In genomic region chrX:103628890-103629289, GRCm38 (mm10) we compare ENCODE assay signal across 19 mouse cellular contexts. TPM values are rescaled to one million over a fixed set of nuclear protein-coding genes. Genes with fewer than 3 reads are reported as not detected.
DNase-seq lines count a peak whose midpoint lies in the region; ATAC-seq lines count a peak whose summit lies in the region.
"Had no signal": no experiment of that assay in that cellular context is flagged by ENCODE, and none has a peak within 500 bp of the region (broad histone marks: within the 10 kb centered on the region; RNA-seq: fewer than 3 reads in every experiment).

No protein-coding gene starts in this region.

- no peaks in the 10 kb centered on the region for H3K36me3 ChIP-seq in kidney, embryonic 14.5 days (ENCODE audit: control insufficient read depth, insufficient read depth, low read length)
- no peaks in the 10 kb centered on the region for H3K36me3 ChIP-seq in splenic B cell, adult 2 months (ENCODE audit: control insufficient read depth, insufficient read depth, low read length, poor library complexity, severe bottlenecking)
- H3K36me3 ChIP-seq: embryonic facial prominence, embryonic 13.5 days; limb, embryonic 15.5 days; midbrain, embryonic 13.5 days had no signal

- H3K9me3 ChIP-seq in kidney, embryonic 14.5 days (ENCODE audit: control insufficient read depth, low read length) = no peaks in the 10 kb centered on the region
- H3K9me3 ChIP-seq: embryonic facial prominence, embryonic 13.5 days; limb, embryonic 15.5 days; midbrain, embryonic 13.5 days had no signal

- no peaks in the 10 kb centered on the region for H3K4me1 ChIP-seq in kidney, embryonic 14.5 days (ENCODE audit: control insufficient read depth, insufficient read depth, low read length)
- H3K4me1 ChIP-seq: embryonic facial prominence, embryonic 13.5 days; limb, embryonic 15.5 days; midbrain, embryonic 13.5 days had no signal

- H3K9ac ChIP-seq in kidney, embryonic 14.5 days (ENCODE audit: low read depth, low read length) = no peak overlapping the region
- H3K9ac ChIP-seq: embryonic facial prominence, embryonic 13.5 days; limb, embryonic 15.5 days; midbrain, embryonic 13.5 days had no signal

- 64% methylated on average over 1 of the region's 1 CpGs for WGBS in kidney, embryonic 14.5 days

- no peak overlapping the region for H3K27ac ChIP-seq in kidney, embryonic 14.5 days (ENCODE audit: low read depth, low read length)
- H3K27ac ChIP-seq: embryonic facial prominence, embryonic 13.5 days; hindbrain, postnatal 0 days; limb, embryonic 15.5 days; midbrain, embryonic 13.5 days had no signal

- peak; percentile 31 for DNase-seq in kidney, postnatal 10 days
- peak; percentile 36 for DNase-seq in thymus, postnatal 0 days (ENCODE audit: low spot score)
- no peak for DNase-seq in thymus, adult 18-20 months
- peak; percentile 16 for DNase-seq in brain, adult 2 months (ENCODE audit: low read depth, low spot score)
- DNase-seq in splenic B cell, adult 2 months (ENCODE audit: low read depth, low spot score) = peak; percentile 49
- no peak for DNase-seq in left cerebral cortex, postnatal 14 days (ENCODE audit: low spot score in 2 of 2)
- DNase-seq: adrenal gland, adult 8-10 months; cerebellum, postnatal 36 days; heart, adult 18-20 months; heart, postnatal 14 days; lung, postnatal 10 days had no signal

- H3K4me3 ChIP-seq in kidney, embryonic 14.5 days (ENCODE audit: low read length) = no peak overlapping the region
- H3K4me3 ChIP-seq: embryonic facial prominence, embryonic 13.5 days; limb, embryonic 15.5 days; midbrain, embryonic 13.5 days had no signal

- intact Hi-C loops in left cerebral cortex, postnatal 14 days (cut with DNase I) = no loop called here

- H3K27me3 ChIP-seq in kidney, embryonic 14.5 days (ENCODE audit: control insufficient read depth, insufficient read depth, low read length) = no peaks in the 10 kb centered on the region
- H3K27me3 ChIP-seq in splenic B cell, adult 2 months (ENCODE audit: control insufficient read depth, insufficient read depth, low read length, poor library complexity, severe bottlenecking) = no peaks in the 10 kb centered on the region
- H3K27me3 ChIP-seq: embryonic facial prominence, embryonic 13.5 days; limb, embryonic 15.5 days had no signal

- no peak overlapping the region for H3K4me2 ChIP-seq in kidney, embryonic 14.5 days (replicated peaks; ENCODE audit: low read depth, low read length)
- H3K4me2 ChIP-seq: embryonic facial prominence, embryonic 13.5 days; limb, embryonic 15.5 days; midbrain, embryonic 13.5 days had no signal

- ATAC-seq in kidney, embryonic 14.5 days (ENCODE audit: low FRiP score, low TSS enrichment) = no peak
- ATAC-seq: hindbrain, postnatal 0 days; midbrain, embryonic 13.5 days had no signal

RNA-seq across cellular contexts. Expression of gene Zcchc13, which starts 1.5 kb away (rescaled TPM):
- not detected in 2 replicates for polyA plus RNA-seq in kidney, embryonic 14.5 days (2014; fragmentation: Nextera tagmentation; extraction: Ambion mirVana)
- not detected in 2 replicates for polyA plus RNA-seq in thymus, postnatal 0 days (2015; fragmentation: Nextera tagmentation; extraction: Ambion mirVana)
- total RNA-seq in left cerebral cortex, postnatal 14 days (2021) = not detected
- total RNA-seq: adrenal gland, adult 8-10 months; heart, adult 18-20 months; heart, postnatal 14 days; hindbrain, postnatal 0 days had no signal
- polyA plus RNA-seq: embryonic facial prominence, embryonic 13.5 days; forebrain, embryonic 11.5 days; hindbrain, postnatal 0 days; large intestine, adult 2 months; limb, embryonic 15.5 days; midbrain, embryonic 13.5 days; neural tube, embryonic 11.5 days had no signal

Comparison
In these comparisons a context has a peak if more than half of its experiments do, and no peak if none do; other contexts are left out.
1. DNase-seq: peak in kidney, postnatal 10 days (single experiment), thymus, postnatal 0 days (single experiment), brain, adult 2 months (single experiment) and splenic B cell, adult 2 months (single experiment); none in thymus, adult 18-20 months (0 of 2) and left cerebral cortex, postnatal 14 days (0 of 2).